Mouse (Mus musculus): ENCODE data around the gene Arl4d.

DNA sequence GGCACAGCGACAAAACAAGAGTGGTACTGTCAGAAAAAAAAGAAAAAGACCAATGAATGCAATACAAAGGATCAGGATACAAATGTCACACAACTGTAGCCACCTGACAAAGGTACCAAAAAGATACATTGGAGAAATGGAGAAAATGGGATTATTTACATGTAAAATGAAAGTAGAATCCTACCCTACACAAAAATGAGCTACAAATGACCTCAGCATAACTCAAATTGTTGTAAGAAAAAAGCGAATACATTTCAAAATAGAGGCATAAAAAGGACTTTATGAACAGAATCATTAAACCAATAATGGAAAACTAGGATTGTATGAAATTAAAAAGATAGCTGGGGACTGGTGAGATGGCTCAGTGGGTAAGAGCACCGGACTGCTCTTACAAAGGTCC lies 20.8 kb upstream of the Arl4d start:
- TF ChIP-seq POLR2A (IDR thresholded peaks at IDR 0.05; ENCODE audit: control insufficient read depth, extremely low read depth, insufficient read depth, low read length, poor library complexity) (no peak), CTCF (IDR thresholded peaks at IDR 0.05; ENCODE audit: borderline replicate concordance, control insufficient read depth, extremely low read depth, insufficient read depth, low read length, poor library complexity) (no peak)

All from thymus, adult 2 months (tissue).